Mouse (Mus musculus): ENCODE measurements around the gene Scrn1.

GRCm38 (mm10) chr6:54543646-54544045, 22.6 kb downstream of the Scrn1 start:
- no peak for TF ChIP-seq POLR2A (IDR thresholded peaks at IDR 0.05; ENCODE audit: borderline replicate concordance, low read depth, low read length)
- TF ChIP-seq CTCF (IDR thresholded peaks at IDR 0.05; ENCODE audit: low read depth, low read length) = no peak
